Mouse (Mus musculus): ENCODE measurements around the gene Tnnt2.

DNA sequence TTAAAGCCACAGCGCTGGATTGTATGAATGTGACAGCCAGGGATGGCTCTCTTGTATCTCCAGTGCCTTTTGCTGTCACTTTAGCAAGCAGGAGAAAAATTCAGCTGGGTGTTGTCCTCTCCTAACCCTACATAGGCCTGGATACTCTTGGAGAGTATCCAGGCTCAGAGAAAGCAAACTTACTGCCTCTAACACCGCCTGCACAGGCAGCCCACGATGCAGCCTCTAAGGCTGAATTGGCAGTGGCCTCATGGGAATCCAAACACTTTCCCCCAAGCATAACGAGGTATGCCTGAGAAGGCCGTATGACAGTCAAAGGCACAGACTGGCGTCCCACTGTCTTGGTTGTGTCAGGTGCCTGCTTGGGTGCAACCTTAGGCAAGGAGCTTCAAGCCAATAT is 56.1 kb downstream of the Tnnt2 start:
- TF ChIP-seq POLR2A (IDR thresholded peaks at IDR 0.05; ENCODE audit: low read depth, low read length) = no peak
- TF ChIP-seq CTCF (IDR thresholded peaks at IDR 0.05; ENCODE audit: extremely low read depth, insufficient read length, insufficient replicate concordance, low read depth, low read length) = no peak
